9 mouse cellular contexts compared by ENCODE assay signal in the genomic region with DNA sequence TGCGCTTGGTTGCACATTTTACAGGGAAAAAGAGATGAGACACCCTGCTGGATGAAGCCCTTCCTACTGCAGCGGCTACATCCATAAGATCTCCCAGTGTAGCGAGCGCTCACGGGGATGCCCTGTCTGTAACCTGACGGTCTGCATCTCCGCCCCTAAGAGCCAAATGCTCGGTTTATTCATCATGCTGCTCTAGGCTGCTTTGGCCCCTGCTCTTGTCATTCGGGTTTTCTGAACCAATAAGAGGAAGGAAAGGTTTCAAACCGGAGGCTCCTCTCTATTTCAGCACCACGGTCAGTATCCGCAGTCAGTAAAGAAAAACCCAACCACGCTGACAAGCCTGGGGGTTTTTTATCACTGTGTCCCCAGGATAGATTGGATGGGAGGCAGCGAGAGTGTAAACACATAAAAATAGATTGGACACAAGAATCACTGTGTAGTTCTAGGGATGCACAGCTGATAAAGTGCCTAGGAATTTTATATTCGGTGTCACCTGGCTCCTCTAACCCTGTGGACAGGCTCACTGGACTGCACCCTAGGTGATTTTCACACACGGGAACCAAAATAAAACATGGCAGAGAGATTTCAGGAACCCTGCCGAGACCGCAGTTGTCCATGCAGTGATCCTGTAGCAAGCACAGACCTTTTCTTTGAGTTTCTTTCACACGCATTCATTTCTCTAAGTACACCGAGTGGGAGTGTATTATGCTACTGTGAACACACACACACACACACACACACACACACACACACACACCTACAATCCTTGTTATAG. TPM values are rescaled to one million over a fixed set of nuclear protein-coding genes. Genes with fewer than 3 reads are reported as not detected.
DNase-seq lines count a peak whose midpoint lies in the region; ATAC-seq lines count a peak whose summit lies in the region.
"Had no signal": no experiment of that assay in that cellular context is flagged by ENCODE, and none has a peak within 500 bp of the region (broad histone marks: within the 10 kb centered on the region; RNA-seq: fewer than 3 reads in every experiment).

No protein-coding gene starts in this region.

- 7% methylated on average over 20 of the region's 20 CpGs for WGBS in kidney, embryonic 14.5 days
- 11% methylated on average over 20 of the region's 20 CpGs for WGBS in embryonic facial prominence, embryonic 12.5 days
- 8% methylated on average over 20 of the region's 20 CpGs for whole genome bisulfite sequencing in hindbrain, embryonic 16.5 days
- WGBS in limb, embryonic 11.5 days, result 12% methylated on average over 20 of the region's 20 CpGs

- H3K27ac ChIP-seq in kidney, embryonic 14.5 days (ENCODE audit: low read depth, low read length), result no peak overlapping the region
- H3K27ac ChIP-seq in embryonic facial prominence, embryonic 12.5 days, result no peak overlapping the region
- H3K27ac ChIP-seq in hindbrain, embryonic 16.5 days (ENCODE audit: low read depth, low read length), result peak overlapping the region; percentile 85
- no peak overlapping the region for H3K27ac ChIP-seq in limb, embryonic 11.5 days (replicated peaks; ENCODE audit: low read depth, low read length)
- H3K27ac ChIP-seq: macrophage had no signal

- peak; percentile 42 for ATAC-seq in kidney, embryonic 14.5 days (ENCODE audit: low FRiP score, low TSS enrichment)
- no peak for ATAC-seq in embryonic facial prominence, embryonic 12.5 days (ENCODE audit: insufficient number of reproducible peaks, insufficient read depth, low FRiP score, low TSS enrichment)
- ATAC-seq in hindbrain, embryonic 16.5 days, result peak; percentile 37
- no peak for ATAC-seq in limb, embryonic 11.5 days (ENCODE audit: insufficient number of reproducible peaks, low FRiP score, low TSS enrichment, low read depth)

- peak overlapping the region; percentile 36; the same call in 1 of the 2 replicates for H3K4me3 ChIP-seq in kidney, embryonic 14.5 days (ENCODE audit: low read length)
- H3K4me3 ChIP-seq in embryonic facial prominence, embryonic 12.5 days, result peak overlapping the region; percentile 42
- H3K4me3 ChIP-seq in hindbrain, embryonic 16.5 days (ENCODE audit: low read length), result peak overlapping the region; percentile 57
- H3K4me3 ChIP-seq in limb, embryonic 11.5 days (ENCODE audit: low read depth, low read length), result no peak overlapping the region

- peak overlapping the region; percentile 55 for H3K4me2 ChIP-seq in kidney, embryonic 14.5 days (replicated peaks; ENCODE audit: low read depth, low read length)
- H3K4me2 ChIP-seq in embryonic facial prominence, embryonic 12.5 days (replicated peaks), result peak overlapping the region; percentile 76
- peak overlapping the region; percentile 68 for H3K4me2 ChIP-seq in hindbrain, embryonic 16.5 days (ENCODE audit: low read length)
- peak overlapping the region; percentile 28; the same call in 1 of the 2 replicates for H3K4me2 ChIP-seq in limb, embryonic 11.5 days (ENCODE audit: low read depth, severe bottlenecking)

- no peak overlapping the region for H3K9ac ChIP-seq in kidney, embryonic 14.5 days (ENCODE audit: low read depth, low read length)
- H3K9ac ChIP-seq in embryonic facial prominence, embryonic 12.5 days, result no peak overlapping the region
- peak overlapping the region; percentile 66 for H3K9ac ChIP-seq in hindbrain, embryonic 16.5 days (ENCODE audit: low read depth, low read length)
- no peak overlapping the region for H3K9ac ChIP-seq in limb, embryonic 11.5 days (ENCODE audit: low read length)

- peaks cover 3% of the 10 kb centered on the region; the same call in 1 of the 2 replicates for H3K27me3 ChIP-seq in kidney, embryonic 14.5 days (ENCODE audit: control insufficient read depth, insufficient read depth, low read length)
- peaks cover 3% of the 10 kb centered on the region; the same call in 1 of the 2 replicates for H3K27me3 ChIP-seq in embryonic facial prominence, embryonic 12.5 days
- no peaks in the 10 kb centered on the region for H3K27me3 ChIP-seq in hindbrain, embryonic 16.5 days (replicated peaks; ENCODE audit: control insufficient read depth, insufficient read depth, low read length)
- peaks cover 6% of the 10 kb centered on the region; the same call in 1 of the 2 replicates for H3K27me3 ChIP-seq in limb, embryonic 11.5 days (ENCODE audit: control insufficient read depth, insufficient read depth, low read length)

- H3K36me3 ChIP-seq in kidney, embryonic 14.5 days (ENCODE audit: control insufficient read depth, insufficient read depth, low read length), result no peaks in the 10 kb centered on the region
- H3K36me3 ChIP-seq in embryonic facial prominence, embryonic 12.5 days, result no peaks in the 10 kb centered on the region
- no peaks in the 10 kb centered on the region for H3K36me3 ChIP-seq in hindbrain, embryonic 16.5 days (ENCODE audit: control insufficient read depth, insufficient read depth, low read length)
- no peaks in the 10 kb centered on the region for H3K36me3 ChIP-seq in limb, embryonic 11.5 days (ENCODE audit: control insufficient read depth, insufficient read depth, low read length)

- H3K4me1 ChIP-seq in kidney, embryonic 14.5 days (ENCODE audit: control insufficient read depth, insufficient read depth, low read length), result 0 out of 2 replicates have a peak, but pooled peaks cover 4% of the 10 kb centered on the region
- H3K4me1 ChIP-seq in embryonic facial prominence, embryonic 12.5 days, result no peaks in the 10 kb centered on the region; the same call in 1 of the 2 replicates
- 0 out of 2 replicates have a peak, but pooled peaks cover 2% of the 10 kb centered on the region for H3K4me1 ChIP-seq in hindbrain, embryonic 16.5 days (ENCODE audit: control insufficient read depth, insufficient read depth, low read depth, low read length)
- 0 out of 2 replicates have a peak, but pooled peaks cover 4% of the 10 kb centered on the region for H3K4me1 ChIP-seq in limb, embryonic 11.5 days (ENCODE audit: control insufficient read depth, insufficient read depth, low read length)

- H3K9me3 ChIP-seq in kidney, embryonic 14.5 days (ENCODE audit: control insufficient read depth, low read length), result no peaks in the 10 kb centered on the region
- H3K9me3 ChIP-seq in embryonic facial prominence, embryonic 12.5 days, result no peaks in the 10 kb centered on the region
- H3K9me3 ChIP-seq in hindbrain, embryonic 16.5 days (ENCODE audit: control insufficient read depth, low read length), result peaks cover 2% of the 10 kb centered on the region
- H3K9me3 ChIP-seq in limb, embryonic 11.5 days (ENCODE audit: control insufficient read depth, low read length), result no peaks in the 10 kb centered on the region

- no peak for DNase-seq in kidney, adult 18-20 months
- DNase-seq in ZHBTc4 (ENCODE audit: low read depth, low spot score), result peak; percentile 67
- DNase-seq in limb, embryonic 11.5 days (ENCODE audit: low spot score), result peak; percentile 60
- peak; percentile 31 for DNase-seq in right cerebral cortex, postnatal 14 days
- DNase-seq in c-Kit-positive CD71-positive TER-119-positive erythroid progenitor cells, embryonic 14.5 days (ENCODE audit: low spot score), result no peak

RNA-seq across cellular contexts. Expression of a gene that starts 1.3 kb away (rescaled TPM):
- polyA plus RNA-seq in kidney, embryonic 14.5 days (2014; fragmentation: Nextera tagmentation; extraction: Ambion mirVana), result 0.16 and 0.27 TPM in 2 replicates
- 5.9 and 6.5 TPM in 2 replicates for polyA plus RNA-seq in embryonic facial prominence, embryonic 12.5 days (2016; fragmentation: Nextera tagmentation; extraction: Ambion mirVana)
- 24.7 and 25.6 TPM in 2 replicates for polyA plus RNA-seq in hindbrain, embryonic 16.5 days (2015; fragmentation: Nextera tagmentation; extraction: Ambion mirVana)
- 0.20 and 0.40 TPM in 2 replicates for polyA plus RNA-seq in limb, embryonic 11.5 days (2014; fragmentation: Nextera tagmentation; extraction: Ambion mirVana)
- polyA plus RNA-seq: macrophage had no signal

Comparison
In these comparisons a context has a peak if more than half of its experiments do, and no peak if none do; other contexts are left out.
1. ATAC-seq: peak in kidney, embryonic 14.5 days (single experiment) and hindbrain, embryonic 16.5 days (single experiment); none in embryonic facial prominence, embryonic 12.5 days (single experiment) and limb, embryonic 11.5 days (single experiment).
2. DNase-seq: peak in ZHBTc4 (single experiment), limb, embryonic 11.5 days (single experiment) and right cerebral cortex, postnatal 14 days (single experiment); none in kidney, adult 18-20 months (single experiment) and c-Kit-positive CD71-positive TER-119-positive erythroid progenitor cells, embryonic 14.5 days (single experiment).
3. Peak in every context shown above with its lines, with median percentiles within 50 percentile points of each other: H3K4me2 ChIP-seq.